Mouse (Mus musculus): ENCODE results near the gene Manba. TPM values are rescaled to one million over a fixed set of nuclear protein-coding genes. Genes with fewer than 3 reads are reported as not detected.
A peak's percentile ranks its signal among the peaks of the same experiment; 100 is the strongest.
"Not testable (repeated sequence)": the region's sequence is repeated elsewhere in the genome, so short reads cannot be mapped to it uniquely, and the experiment has no call there.

Gene Manba
- polyA plus RNA-seq, 1 experiment from 2014 or later, result 44.5 TPM

GRCm38 (mm10) chr3:135475025-135475424 lies 10.4 kb upstream of the Manba start:
- 0 out of 4 replicates have a peak, but pooled peaks cover 0 to 4% of the 10 kb centered on the region in 2 experiments for H3K4me1 ChIP-seq (ENCODE audit: control insufficient read depth in 2 of 2, insufficient read depth in 2 of 2, low read length in 2 of 2)
- H3K4me2 ChIP-seq (ENCODE audit: low read length), result no peak overlapping the region
- H3K36me3 ChIP-seq (ENCODE audit: control insufficient read depth, insufficient read depth, low read length), result no peaks in the 10 kb centered on the region
- no peak overlapping the region for H3K27ac ChIP-seq (replicated peaks in 1 of 2; ENCODE audit: control insufficient read depth in 1 of 2, insufficient read depth in 1 of 2, low read depth in 2 of 2, low read length in 2 of 2)
- H3K27me3 ChIP-seq (ENCODE audit: control insufficient read depth, insufficient read depth, low read length), result no peaks in the 10 kb centered on the region
- no peak for ATAC-seq (ENCODE audit: insufficient number of reproducible peaks, insufficient read depth, low FRiP score, low read depth)
- 81% methylated on average over 8 of the region's 8 CpGs for WGBS
- H3K9ac ChIP-seq (ENCODE audit: low read length), result no peak overlapping the region
- no peak overlapping the region for H3K4me3 ChIP-seq (ENCODE audit: control insufficient read depth in 1 of 2, insufficient read depth in 1 of 2, low read depth in 1 of 2, low read length in 2 of 2)
- no peaks in the 10 kb centered on the region for H3K9me3 ChIP-seq (ENCODE audit: control insufficient read depth, low read length)

DNA sequence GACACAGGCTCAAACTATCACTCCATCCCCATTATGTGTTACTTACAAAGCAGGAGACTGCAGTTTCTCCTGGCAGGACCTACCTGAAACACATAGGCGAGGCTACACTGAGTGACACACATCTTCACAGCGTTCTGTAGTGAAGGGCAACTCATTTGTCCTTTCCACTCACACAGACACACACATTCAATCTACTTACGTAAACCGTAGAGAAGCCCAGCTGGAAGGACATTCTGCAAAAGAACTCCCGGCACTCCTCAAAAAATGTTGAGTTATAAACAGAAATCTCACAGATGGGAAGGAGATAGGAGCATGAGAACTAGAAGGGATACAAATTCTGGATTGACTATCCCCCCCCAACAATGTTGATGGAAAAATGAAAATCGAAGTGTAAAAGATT lies 9.1 kb upstream of the Manba start:
- Histone ChIP-seq H3K4me2 (ENCODE audit: low read length) (no peak overlapping the region), H3K4me3 (ENCODE audit: control insufficient read depth in 1 of 2, insufficient read depth in 1 of 2, low read depth in 1 of 2, low read length in 2 of 2) (no peak overlapping the region), H3K4me1 (ENCODE audit: control insufficient read depth in 2 of 2, insufficient read depth in 2 of 2, low read length in 2 of 2) (no peaks in the 10 kb centered on the region), H3K36me3 (ENCODE audit: control insufficient read depth, insufficient read depth, low read length) (no peaks in the 10 kb centered on the region), H3K27me3 (ENCODE audit: control insufficient read depth, insufficient read depth, low read length) (no peaks in the 10 kb centered on the region), H3K9ac (ENCODE audit: low read length) (no peak overlapping the region), H3K27ac (replicated peaks in 1 of 2; ENCODE audit: control insufficient read depth in 1 of 2, insufficient read depth in 1 of 2, low read depth in 2 of 2, low read length in 2 of 2) (no peak overlapping the region), H3K9me3 (ENCODE audit: control insufficient read depth, low read length) (no peaks in the 10 kb centered on the region)
- no peak for ATAC-seq (ENCODE audit: insufficient number of reproducible peaks, insufficient read depth, low FRiP score, low read depth)
- WGBS, result 68% methylated on average over 6 of the region's 6 CpGs

- no peak overlapping the region for H3K9ac ChIP-seq (ENCODE audit: low read length)
- H3K4me2 ChIP-seq (ENCODE audit: low read length), result no peak overlapping the region
- H3K36me3 ChIP-seq (ENCODE audit: control insufficient read depth, insufficient read depth, low read length), result no peaks in the 10 kb centered on the region
- no peaks in the 10 kb centered on the region for H3K27me3 ChIP-seq (ENCODE audit: control insufficient read depth, insufficient read depth, low read length)
- WGBS, result 90% methylated on average over 2 of the region's 2 CpGs
- ATAC-seq (ENCODE audit: insufficient number of reproducible peaks, insufficient read depth, low FRiP score, low read depth), result no peak
- H3K4me1 ChIP-seq (ENCODE audit: control insufficient read depth in 2 of 2, insufficient read depth in 2 of 2, low read length in 2 of 2), result no peaks in the 10 kb centered on the region
- H3K4me3 ChIP-seq (ENCODE audit: control insufficient read depth in 1 of 2, insufficient read depth in 1 of 2, low read depth in 1 of 2, low read length in 2 of 2), result no peak overlapping the region
- no peak overlapping the region for H3K27ac ChIP-seq (replicated peaks in 1 of 2; ENCODE audit: control insufficient read depth in 1 of 2, insufficient read depth in 1 of 2, low read depth in 2 of 2, low read length in 2 of 2)
- H3K9me3 ChIP-seq (ENCODE audit: control insufficient read depth, low read length), result no peaks in the 10 kb centered on the region
Measured at GRCm38 (mm10) chr3:135476977-135477376, 8.4 kb upstream of the Manba start.

GRCm38 (mm10) chr3:135479090-135479489 lies 6.3 kb upstream of the Manba start:
- H3K36me3 ChIP-seq (ENCODE audit: control insufficient read depth, insufficient read depth, low read length); H3K4me2 ChIP-seq (ENCODE audit: low read length); H3K9me3 ChIP-seq (ENCODE audit: control insufficient read depth, low read length); H3K9ac ChIP-seq (ENCODE audit: low read length); H3K27me3 ChIP-seq (ENCODE audit: control insufficient read depth, insufficient read depth, low read length); H3K4me3 ChIP-seq (ENCODE audit: control insufficient read depth in 1 of 2, insufficient read depth in 1 of 2, low read depth in 1 of 2, low read length in 2 of 2); H3K27ac ChIP-seq (replicated peaks in 1 of 2; ENCODE audit: control insufficient read depth in 1 of 2, insufficient read depth in 1 of 2, low read depth in 2 of 2, low read length in 2 of 2); ATAC-seq (ENCODE audit: insufficient number of reproducible peaks, insufficient read depth, low FRiP score, low read depth); H3K4me1 ChIP-seq (ENCODE audit: control insufficient read depth in 2 of 2, insufficient read depth in 2 of 2, low read length in 2 of 2): not testable (repeated sequence)
- WGBS, result 71% methylated on average over 5 of the region's 5 CpGs

GRCm38 (mm10) chr3:135480767-135481166 lies 4.6 kb upstream of the Manba start:
- Histone ChIP-seq H3K4me3 (ENCODE audit: control insufficient read depth in 1 of 2, insufficient read depth in 1 of 2, low read depth in 1 of 2, low read length in 2 of 2) (no peak overlapping the region), H3K27me3 (ENCODE audit: control insufficient read depth, insufficient read depth, low read length) (no peaks in the 10 kb centered on the region), H3K4me2 (ENCODE audit: low read length) (no peak overlapping the region), H3K9me3 (ENCODE audit: control insufficient read depth, low read length) (no peaks in the 10 kb centered on the region), H3K9ac (ENCODE audit: low read length) (no peak overlapping the region), H3K36me3 (ENCODE audit: control insufficient read depth, insufficient read depth, low read length) (no peaks in the 10 kb centered on the region), H3K27ac (replicated peaks in 1 of 2; ENCODE audit: control insufficient read depth in 1 of 2, insufficient read depth in 1 of 2, low read depth in 2 of 2, low read length in 2 of 2) (no peak overlapping the region), H3K4me1 (ENCODE audit: control insufficient read depth in 2 of 2, insufficient read depth in 2 of 2, low read length in 2 of 2) (no peaks in the 10 kb centered on the region)
- WGBS, result 88% methylated on average over 6 of the region's 6 CpGs
- no peak for ATAC-seq (ENCODE audit: insufficient number of reproducible peaks, insufficient read depth, low FRiP score, low read depth)

DNA sequence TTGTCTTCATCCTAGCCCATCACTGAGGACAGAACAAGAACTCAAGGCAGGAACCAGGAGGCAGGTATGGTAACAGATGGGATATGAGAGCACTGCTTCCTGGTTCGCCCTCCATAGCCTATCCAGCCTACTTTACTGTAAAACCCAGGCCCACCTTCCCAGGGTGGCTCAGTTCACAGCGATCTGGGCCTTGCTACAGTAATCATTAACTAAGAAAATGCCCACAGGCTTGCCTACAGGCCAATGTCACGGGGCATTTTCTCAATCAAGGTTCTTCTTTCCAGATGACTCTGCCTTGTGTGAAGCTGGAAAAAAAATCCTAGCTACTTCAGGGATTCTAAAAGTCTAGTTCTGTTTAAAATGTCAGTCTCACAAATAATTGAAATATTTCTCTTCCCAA lies 3.8 kb upstream of the Manba start:
- H3K27me3 ChIP-seq (ENCODE audit: control insufficient read depth, insufficient read depth, low read length), result no peaks in the 10 kb centered on the region
- no peaks in the 10 kb centered on the region for H3K9me3 ChIP-seq (ENCODE audit: control insufficient read depth, low read length)
- H3K4me3 ChIP-seq (ENCODE audit: control insufficient read depth in 1 of 2, insufficient read depth in 1 of 2, low read depth in 1 of 2, low read length in 2 of 2), result no peak overlapping the region
- no peak for ATAC-seq (ENCODE audit: insufficient number of reproducible peaks, insufficient read depth, low FRiP score, low read depth)
- no peak overlapping the region for H3K4me2 ChIP-seq (ENCODE audit: low read length)
- 0 out of 4 replicates have a peak, but pooled peaks cover 0 to 4% of the 10 kb centered on the region in 2 experiments for H3K4me1 ChIP-seq (ENCODE audit: control insufficient read depth in 2 of 2, insufficient read depth in 2 of 2, low read length in 2 of 2)
- no peak overlapping the region for H3K27ac ChIP-seq (replicated peaks in 1 of 2; ENCODE audit: control insufficient read depth in 1 of 2, insufficient read depth in 1 of 2, low read depth in 2 of 2, low read length in 2 of 2)
- H3K9ac ChIP-seq (ENCODE audit: low read length), result no peak overlapping the region
- H3K36me3 ChIP-seq (ENCODE audit: control insufficient read depth, insufficient read depth, low read length), result no peaks in the 10 kb centered on the region
- 81% methylated on average over 3 of the region's 3 CpGs for WGBS

DNA sequence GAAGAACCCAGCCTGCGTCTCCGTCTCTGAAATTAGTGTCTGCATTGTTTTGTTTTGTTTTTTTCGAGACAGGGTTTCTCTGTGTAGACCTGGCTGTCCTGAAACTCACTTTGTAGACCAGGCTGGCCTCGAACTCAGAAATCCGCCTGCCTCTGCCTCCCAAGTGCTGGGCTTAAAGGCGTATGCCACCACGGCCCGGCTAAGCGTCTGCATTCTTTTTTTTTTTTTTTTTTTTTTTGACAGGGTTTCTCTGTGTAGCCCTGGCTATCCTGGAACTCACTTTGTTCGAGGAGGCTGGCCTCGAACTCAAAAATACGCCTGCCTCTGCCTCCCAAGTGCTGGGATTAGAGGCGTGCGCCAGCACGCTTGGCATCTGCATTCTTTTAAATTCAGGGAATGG lies 761 bp upstream of the Manba start:
- ATAC-seq (ENCODE audit: insufficient number of reproducible peaks, insufficient read depth, low FRiP score, low read depth); H3K36me3 ChIP-seq (ENCODE audit: control insufficient read depth, insufficient read depth, low read length); H3K27me3 ChIP-seq (ENCODE audit: control insufficient read depth, insufficient read depth, low read length); H3K9me3 ChIP-seq (ENCODE audit: control insufficient read depth, low read length): not testable (repeated sequence)
- Histone ChIP-seq H3K4me2 (ENCODE audit: low read length) (peak overlapping the region; percentile 72), H3K27ac (replicated peaks in 1 of 2; ENCODE audit: control insufficient read depth in 1 of 2, insufficient read depth in 1 of 2, low read depth in 2 of 2, low read length in 2 of 2) (0 out of 4 replicates have a peak overlapping the region, but pooled peaks of 1 of the 2 experiments have one; percentile 78), H3K4me3 (ENCODE audit: control insufficient read depth in 1 of 2, insufficient read depth in 1 of 2, low read depth in 1 of 2, low read length in 2 of 2) (peak overlapping the region in 1 of 2 experiments; percentile 71; a peak in 2 of 4 replicates), H3K9ac (ENCODE audit: low read length) (peak overlapping the region; percentile 89; the same call in 1 of the 2 replicates), H3K4me1 (ENCODE audit: control insufficient read depth in 2 of 2, insufficient read depth in 2 of 2, low read length in 2 of 2) (peaks cover 0 to 12% of the 10 kb centered on the region in 2 experiments; a peak in 1 of 4 replicates)
- 81% methylated on average over 15 of the region's 15 CpGs for WGBS

DNA sequence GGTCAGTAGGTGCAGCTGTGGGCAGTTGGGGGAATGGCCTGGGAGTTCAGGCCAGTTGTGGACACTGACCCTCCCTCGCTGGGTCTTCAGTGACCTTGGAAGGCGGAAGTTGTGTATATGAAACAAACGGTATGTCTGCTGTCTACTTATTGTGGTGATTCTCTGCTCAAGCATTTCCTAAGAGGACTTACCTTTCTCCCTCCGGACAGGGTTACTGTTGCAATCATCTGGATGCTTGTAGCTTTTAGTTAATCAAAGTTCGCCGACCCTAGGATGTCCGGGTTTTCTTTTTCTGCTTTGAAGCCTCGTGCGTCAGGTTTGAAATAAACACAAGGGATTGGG lies 460 bp downstream of the Manba start:
- H3K9me3 ChIP-seq (ENCODE audit: control insufficient read depth, low read length), result 0 out of 2 replicates have a peak, but pooled peaks cover 3% of the 10 kb centered on the region

More for the DNA sequence above, 460 bp downstream of the Manba start:
- WGBS, result 5% methylated on average over 9 of the region's 9 CpGs
- Histone ChIP-seq H3K27ac (replicated peaks in 1 of 2; ENCODE audit: control insufficient read depth in 1 of 2, insufficient read depth in 1 of 2, low read depth in 2 of 2, low read length in 2 of 2) (peak overlapping the region; percentile 73 to 78), H3K9ac (ENCODE audit: low read length) (peak overlapping the region; percentile 89), H3K4me3 (ENCODE audit: control insufficient read depth in 1 of 2, insufficient read depth in 1 of 2, low read depth in 1 of 2, low read length in 2 of 2) (peak overlapping the region; percentile 71 to 99), H3K4me1 (ENCODE audit: control insufficient read depth in 2 of 2, insufficient read depth in 2 of 2, low read length in 2 of 2) (peaks cover 0 to 12% of the 10 kb centered on the region in 2 experiments; a peak in 1 of 4 replicates), H3K27me3 (ENCODE audit: control insufficient read depth, insufficient read depth, low read length) (no peaks in the 10 kb centered on the region), H3K4me2 (ENCODE audit: low read length) (peak overlapping the region; percentile 72), H3K36me3 (ENCODE audit: control insufficient read depth, insufficient read depth, low read length) (peaks cover 9% of the 10 kb centered on the region; the same call in 1 of the 2 replicates)
- no peak for ATAC-seq (ENCODE audit: insufficient number of reproducible peaks, insufficient read depth, low FRiP score, low read depth)
